Mouse (Mus musculus) kidney, adult 11 months (tissue): Measurements from ENCODE around the gene Lrtm2.
"Not testable (repeated sequence)": the region's sequence is repeated elsewhere in the genome, so short reads cannot be mapped to it uniquely, and the experiment has no call there.

Experiments used
- DNase-seq: peaks from one replicate; pipeline ENCODE4 v3.0.0; 2022

The Lrtm2 gene

DNA sequence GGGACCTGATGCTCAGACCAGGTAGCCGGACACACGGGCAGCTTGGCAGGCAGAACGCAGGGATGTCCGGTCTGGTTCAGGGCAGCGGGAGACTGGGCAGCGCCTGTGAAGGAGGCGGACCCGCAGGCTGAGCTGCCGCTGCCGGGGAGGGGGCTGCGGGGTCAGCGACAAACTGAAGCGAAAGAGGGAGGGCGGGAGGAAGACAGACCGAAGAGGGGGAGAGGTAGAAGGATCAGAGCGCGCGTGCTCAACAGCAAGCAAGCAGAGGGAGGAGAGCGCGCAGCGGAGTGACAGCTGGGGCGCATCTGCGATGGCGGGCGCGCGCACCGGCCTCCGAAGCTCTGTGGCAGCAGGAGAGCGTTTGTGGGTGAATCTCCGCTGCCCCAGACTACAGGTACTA is at the start of gene Lrtm2:
Gene Lrtm2 (minus strand): TSS at position 261 of the 400 bp plus-strand sequence.
- DNase-seq = no peak

DNA sequence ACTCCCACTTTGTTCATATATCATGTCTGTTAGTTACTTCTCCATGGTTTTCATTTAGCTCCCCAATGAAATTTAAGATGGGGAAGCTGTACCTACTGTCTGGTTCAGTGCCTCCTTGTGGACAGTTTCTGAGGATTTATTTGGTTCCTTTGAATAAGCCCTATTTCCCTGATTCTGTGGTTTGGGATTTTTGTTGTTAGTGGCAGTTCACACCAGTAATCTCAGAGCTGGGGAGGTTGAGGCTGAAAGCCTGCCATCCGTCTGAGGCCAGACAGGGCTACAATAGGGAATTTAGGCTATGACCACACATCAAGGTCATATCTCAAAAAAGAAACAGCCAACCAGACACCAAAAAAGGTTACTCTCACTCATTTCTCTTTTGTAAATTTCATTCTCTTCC is 48.1 kb upstream of the Lrtm2 start:
- DNase-seq = no peak

DNA sequence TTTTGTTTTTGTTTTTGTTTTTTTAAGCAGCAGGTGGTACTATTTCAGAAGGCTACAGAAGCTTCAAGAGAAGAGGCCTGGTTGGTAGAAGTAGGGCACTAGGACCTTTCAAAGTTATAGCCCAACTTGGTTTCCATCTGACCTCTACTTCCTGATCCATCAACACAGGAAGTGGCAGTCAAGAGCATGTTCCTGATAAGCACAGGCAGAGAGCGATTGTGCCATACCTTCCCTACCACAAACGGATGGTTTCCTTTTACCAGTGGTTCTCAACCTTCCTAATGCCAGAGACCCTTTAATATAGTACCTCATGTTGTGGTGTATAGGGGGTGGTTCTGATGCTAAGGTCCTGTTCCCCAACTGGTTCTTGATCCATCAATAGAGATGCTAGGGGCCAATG is 47.0 kb upstream of the Lrtm2 start:
- DNase-seq = no peak

DNA sequence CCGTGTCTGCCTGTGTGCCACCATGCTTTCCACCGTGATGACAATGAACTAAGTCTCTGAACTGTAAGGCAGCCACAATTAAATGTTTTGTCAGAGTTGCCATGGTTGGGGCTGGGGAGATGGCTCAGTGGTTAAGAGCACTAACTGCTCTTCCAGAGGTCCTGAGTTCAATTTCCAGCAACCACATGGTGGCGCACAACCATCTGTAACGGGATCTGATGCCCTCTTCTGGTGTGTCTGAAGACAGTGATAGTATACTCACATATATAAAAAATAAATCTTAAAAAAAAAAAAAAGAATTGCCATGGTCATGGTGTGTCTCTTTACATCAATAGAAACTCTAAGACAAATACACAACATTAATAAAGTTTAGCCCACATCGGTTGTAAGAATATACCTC is 44.5 kb upstream of the Lrtm2 start:
- no peak for DNase-seq

DNA sequence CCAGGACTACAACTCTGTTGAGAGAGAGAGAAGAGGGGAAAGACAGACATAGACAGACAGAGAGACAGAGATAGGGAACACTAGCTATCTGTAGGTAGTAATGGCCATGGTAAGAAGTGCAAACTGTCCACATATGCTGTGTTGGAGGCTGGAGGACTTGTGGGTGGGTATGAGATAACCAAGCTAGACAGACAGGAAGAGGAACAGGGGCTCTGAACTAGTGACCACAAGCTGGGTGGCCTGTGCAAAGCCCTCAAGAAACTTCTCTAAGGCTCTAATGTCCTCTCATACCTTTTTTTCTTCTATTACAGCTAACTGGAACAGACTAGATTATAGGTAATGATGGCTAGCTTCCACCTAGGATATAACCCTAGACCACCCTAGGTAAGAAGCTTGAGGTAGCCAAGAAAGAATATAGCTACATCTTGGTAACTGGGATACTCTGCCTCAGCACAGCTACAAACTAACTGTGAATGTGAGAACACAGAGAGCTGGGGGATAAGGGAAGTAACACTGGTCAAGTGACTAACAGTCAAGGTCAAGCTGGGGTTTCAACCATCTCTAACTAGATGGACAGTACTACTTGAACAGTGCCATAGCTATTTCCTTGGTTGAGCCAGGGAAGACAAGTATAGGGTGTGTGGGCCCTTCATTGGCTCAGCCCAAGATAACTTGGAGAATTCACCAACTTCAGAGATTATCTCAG is 42.6 kb upstream of the Lrtm2 start:
- DNase-seq = no peak

DNA sequence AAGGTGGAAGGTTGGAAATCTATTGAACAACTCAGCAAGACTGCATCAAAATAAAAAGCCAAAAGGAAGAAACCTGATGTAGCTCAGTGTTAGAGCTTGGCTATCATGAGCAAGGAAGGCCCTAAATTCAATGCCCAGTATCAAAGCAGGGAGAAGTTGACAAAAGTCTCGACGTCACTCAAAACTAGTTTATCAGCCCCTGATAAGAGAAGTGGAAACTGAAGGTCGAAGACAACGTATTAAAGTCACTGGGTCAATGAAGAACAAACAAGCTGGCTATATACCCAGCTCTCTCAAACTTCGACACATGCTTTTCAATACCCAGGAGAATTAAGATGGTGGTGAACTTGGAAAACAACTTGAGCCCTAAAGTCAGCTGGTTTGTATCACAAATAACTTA is 41.7 kb upstream of the Lrtm2 start:
- DNase-seq = no peak

DNA sequence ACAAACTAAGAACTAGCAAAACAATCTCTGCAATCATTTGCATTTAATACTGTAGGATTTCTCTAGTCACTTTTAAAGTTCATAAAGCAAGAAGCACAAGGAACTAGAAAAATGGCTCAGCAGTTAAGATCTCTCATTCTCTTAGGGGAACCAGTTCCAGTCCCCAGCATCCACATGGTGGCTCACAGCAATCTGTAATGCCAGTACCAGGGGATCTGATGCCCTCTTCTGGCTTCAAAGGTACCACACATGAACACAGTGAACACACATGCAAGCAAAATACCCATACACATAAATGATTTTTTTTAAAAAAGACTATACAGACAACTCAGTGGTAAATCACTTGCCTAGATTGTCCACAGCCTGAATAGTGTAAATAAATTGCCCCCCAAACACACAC is 41.1 kb upstream of the Lrtm2 start:
- no peak for DNase-seq

DNA sequence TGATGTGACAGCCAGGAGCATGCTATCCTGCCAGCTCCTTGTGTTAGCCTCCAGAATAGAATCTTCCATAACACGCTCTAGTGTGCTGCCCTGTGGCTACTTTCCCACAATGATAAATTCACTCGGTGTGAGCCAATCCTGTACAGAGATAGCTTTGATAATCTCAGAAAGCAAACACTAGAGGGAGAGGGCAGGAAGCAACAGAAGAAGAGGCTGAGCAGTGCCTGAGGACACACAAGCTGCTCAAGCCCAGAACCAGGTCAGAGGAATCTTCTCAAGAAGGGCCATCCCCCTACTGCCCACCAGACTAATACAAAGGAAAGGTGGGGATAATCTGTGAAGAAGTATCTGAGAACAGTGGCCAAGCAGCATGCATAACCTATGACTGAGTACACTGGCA is 36.8 kb upstream of the Lrtm2 start:
- no peak for DNase-seq

DNA sequence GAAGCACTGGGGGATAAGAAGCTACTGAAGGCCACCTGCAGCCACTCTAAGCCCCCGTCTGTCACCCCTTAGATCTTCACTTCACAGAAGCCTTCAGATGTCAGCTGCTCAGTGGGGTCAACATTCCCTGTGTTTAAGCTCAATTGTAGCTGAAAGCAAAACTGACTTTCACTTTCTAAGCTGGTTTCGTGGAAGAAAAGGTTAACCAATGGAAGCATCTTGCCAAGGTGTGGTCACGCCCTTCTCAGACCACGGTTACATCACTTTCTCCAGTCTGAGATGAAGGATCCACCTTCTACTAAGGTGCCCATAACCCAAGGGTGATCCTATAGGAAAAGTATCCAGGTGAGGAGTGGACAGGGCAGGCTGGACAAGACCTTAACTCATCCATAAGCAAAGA is 36.2 kb upstream of the Lrtm2 start:
- DNase-seq = not testable (repeated sequence)

DNA sequence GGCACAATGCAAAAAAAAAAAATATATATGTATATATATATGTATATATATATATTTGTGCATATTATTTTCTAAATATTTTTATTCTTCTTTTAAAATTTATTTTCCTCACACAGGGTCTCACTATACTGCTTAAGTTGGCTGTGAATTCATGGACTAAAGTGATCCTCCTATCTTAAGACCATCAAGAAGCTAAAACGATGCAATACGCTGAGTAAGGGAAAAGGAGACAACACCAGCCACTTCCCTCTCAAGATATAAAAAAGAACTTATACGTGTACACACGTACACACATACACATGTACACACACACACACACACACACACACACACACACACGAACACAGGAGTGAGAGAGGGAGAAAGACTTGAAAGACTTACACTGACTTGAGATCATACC is 33.0 kb upstream of the Lrtm2 start:
- no peak for DNase-seq

DNA sequence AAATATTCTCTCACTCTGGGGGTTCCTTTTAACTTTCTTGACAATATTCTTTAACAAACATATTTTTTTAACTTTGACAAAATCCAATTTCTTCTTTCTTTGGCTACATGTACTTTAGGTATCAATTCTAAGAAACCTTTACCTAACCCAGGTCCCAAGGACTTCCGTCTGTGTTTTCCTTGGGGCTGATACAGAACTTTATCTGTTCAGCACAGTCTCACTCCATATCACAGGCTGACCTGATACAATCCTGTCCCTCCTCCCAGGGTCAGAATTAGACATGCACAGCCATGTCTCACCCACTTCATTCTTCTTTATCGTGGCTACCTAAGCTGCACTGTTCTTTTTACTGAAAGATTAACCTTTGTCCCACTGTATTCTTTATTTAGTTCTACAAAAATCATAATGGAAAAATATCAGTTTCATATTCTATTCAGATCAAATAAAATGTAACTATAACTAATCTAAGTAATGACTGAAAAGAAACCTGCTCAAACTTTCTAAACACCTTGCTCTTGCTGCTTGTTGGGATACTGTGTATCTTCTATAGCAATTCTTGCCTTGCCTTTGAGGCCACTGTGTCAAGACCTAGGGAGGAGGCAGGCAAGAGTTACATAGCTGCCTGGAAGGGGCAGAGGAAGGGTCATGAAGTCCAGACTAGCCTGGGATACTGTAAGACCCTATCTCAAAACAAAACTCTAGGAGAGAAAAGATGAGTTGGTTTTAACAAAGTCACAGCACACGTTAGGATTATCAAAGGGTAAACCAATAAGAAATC is 30.5 kb upstream of the Lrtm2 start:
- DNase-seq = no peak

DNA sequence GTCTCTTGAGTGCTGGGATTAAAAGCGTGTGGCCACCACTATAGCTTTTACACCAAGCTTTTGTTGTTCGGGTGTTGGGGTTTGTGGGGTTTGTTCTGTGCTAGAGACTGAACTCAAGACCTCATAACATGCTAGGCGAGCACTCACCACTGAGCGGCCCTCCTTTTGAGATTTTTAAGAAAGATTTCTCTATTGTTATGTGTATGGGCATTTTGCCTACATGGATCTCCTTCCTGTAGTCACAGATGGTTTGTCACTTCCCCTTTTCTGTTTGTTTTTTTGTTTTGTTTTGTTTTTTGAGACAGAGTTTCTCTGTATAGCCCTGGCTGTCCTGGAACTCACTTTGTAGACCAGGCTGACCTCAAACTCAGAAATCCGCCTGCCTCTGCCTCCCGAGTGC is 29.7 kb upstream of the Lrtm2 start:
- DNase-seq = not testable (repeated sequence)

DNA sequence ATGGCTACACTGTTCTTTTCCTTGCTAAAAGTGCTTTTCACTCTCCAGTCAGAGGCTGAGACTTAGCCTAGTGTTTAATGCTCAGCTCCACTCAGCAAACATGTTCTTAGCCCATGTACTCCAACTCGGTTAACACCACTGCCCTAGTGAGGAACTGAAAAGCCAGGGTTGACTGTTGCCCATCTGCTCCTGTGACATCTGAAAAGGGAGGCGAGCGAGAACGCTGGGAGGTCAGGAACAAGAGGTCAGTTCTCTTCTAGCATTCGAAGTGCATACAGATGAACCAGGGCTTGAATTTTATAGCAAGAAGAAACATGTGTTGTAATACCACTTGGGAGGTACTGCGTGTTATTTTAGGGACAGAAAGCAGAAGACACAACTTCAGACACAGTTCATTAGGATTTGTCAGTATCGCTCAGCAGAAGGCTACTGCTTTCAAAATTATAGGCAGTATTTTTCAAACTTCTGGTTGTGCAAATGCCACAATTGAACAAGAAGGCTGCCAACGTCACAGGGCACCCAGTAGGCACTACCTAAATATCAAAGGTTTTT is 27.5 kb upstream of the Lrtm2 start:
- DNase-seq = no peak

DNA sequence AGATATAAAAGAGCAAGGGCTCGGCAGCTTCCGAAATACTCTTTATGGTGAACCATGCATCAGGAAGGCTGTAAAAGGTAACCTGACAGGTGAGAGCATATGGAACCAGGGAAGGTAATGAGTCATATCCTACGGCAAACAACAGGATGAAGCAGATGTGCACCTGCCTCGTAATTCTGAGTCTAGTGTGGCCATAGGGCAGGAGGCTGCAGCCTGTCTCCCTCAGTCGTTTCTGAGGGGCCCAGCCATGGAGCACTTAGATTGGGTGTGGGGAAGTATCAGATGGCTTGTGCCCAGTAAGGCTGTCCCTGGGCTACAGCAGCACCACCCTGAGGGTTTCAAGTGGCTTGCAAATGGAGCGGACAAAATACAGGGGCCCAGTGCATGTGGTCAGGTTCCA is 21.9 kb upstream of the Lrtm2 start:
- no peak for DNase-seq

DNA sequence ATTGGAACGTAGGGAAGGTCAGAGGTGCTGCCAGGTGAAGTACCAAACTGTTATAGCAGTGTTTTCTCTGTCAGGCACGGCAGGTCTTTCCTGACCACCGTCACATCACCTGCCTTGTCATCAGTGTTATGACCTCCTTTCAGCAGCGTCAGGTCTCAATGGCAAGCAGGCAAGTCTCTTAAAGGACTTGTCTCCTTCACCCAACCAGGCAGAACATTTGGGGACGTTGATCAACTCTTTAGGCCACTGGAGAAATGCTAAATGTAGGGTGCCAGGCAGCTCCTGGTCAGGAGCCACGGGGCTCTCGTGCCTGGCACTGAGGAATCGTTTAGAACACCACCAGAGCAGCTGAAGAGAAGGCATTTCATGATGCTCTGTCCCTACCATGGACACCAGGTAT is 21.1 kb upstream of the Lrtm2 start:
- no peak for DNase-seq

DNA sequence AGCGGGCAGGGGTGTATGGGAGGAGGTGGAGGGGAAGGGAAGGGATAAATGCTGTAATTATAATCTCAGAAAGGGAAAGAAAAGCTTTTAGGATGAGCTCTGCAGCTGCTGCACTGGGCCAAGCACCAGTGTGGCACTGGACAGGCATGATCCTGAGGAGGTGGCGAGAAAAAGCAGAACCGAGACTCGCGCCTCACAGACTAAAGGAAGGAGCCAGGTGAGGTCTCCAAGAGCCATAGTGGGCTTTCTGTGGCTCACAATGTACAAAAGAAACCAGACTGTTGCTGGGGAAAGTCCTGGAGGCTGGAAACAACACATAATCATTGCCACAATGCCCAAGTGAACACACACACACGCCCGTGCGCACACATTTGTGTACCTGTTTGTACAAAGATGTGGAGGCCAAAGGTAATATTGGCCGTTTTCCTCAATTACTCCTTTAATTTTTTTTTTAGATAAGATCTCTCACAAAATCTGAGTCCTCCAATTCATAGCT is 20.2 kb upstream of the Lrtm2 start:
- DNase-seq = no peak

DNA sequence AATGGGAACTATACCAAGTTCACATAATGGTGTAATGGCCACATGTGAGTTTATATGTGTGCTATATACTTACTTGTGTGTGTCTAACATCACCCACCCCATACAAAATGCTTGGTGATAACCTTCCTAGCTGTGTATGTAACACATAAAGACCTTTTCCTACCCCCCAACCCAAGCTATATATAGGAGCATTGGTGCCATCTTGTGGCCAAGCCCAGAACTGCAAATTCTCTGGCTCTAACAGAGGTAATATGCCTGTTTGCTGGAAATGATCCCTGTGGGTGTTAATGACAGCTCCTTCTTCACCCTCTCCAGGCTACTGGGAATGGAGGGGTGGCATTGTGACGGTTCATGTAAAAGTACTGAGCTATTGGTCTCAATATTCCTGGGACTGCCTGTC is 17.7 kb upstream of the Lrtm2 start:
- peak; percentile 60 for DNase-seq

DNA sequence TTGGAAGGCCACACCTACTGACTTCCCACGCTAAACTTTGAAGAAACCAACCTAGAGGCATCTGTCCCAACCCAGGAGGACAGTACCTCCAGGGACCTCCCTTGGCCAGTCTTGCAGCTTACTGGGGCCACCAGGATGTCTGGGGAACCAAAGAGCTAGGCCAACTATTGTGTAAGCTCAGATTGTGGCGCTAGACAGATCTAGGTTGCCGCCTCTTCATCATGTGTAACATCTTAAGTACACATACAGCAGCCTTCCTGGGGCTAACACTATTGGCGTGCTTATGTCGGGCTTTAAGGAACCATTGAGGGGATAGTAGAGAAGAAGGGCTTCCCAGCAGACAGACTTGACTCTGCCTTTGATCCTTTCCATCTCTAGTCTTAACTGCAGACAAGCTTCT is 17.2 kb upstream of the Lrtm2 start:
- no peak for DNase-seq

DNA sequence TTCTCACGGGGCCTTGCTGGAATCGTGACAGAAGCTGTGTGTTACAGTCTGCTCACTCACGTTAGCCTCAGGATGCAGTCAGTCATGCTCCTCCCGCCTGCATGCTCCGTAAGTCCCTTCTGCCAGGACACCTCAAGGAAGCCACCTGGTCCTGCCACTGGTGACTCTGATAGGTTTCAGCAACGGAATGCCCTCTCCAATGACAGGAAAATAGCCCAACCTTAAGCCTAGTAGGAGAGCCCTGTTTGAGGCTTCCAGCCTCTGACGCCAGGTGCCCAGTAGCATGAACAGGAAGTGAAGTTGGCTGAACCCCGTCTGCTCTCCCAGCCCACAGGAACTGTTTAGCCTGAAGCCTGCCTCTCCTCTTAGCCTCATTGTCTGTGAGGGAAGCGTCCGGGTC is 15.7 kb upstream of the Lrtm2 start:
- no peak for DNase-seq

DNA sequence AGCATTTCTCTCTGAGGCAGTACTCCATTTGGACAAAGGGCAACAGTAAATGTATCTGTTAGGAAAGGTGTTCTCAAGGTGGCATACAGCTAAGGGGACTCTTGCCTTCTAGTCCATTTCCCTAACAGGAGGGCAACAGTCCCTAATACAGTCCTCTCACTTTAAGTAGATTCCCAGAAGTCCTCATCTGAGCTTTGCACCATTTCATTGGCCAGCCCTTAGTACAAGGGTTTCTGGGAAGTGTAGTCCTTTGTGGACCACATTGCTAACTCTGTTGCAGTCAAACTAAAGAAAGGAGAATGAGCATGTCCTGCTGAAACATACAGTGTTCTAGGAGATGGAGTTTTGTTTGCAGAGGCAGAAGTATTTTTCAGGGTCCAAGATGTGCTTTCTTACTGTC is 10.8 kb upstream of the Lrtm2 start:
- DNase-seq = no peak

DNA sequence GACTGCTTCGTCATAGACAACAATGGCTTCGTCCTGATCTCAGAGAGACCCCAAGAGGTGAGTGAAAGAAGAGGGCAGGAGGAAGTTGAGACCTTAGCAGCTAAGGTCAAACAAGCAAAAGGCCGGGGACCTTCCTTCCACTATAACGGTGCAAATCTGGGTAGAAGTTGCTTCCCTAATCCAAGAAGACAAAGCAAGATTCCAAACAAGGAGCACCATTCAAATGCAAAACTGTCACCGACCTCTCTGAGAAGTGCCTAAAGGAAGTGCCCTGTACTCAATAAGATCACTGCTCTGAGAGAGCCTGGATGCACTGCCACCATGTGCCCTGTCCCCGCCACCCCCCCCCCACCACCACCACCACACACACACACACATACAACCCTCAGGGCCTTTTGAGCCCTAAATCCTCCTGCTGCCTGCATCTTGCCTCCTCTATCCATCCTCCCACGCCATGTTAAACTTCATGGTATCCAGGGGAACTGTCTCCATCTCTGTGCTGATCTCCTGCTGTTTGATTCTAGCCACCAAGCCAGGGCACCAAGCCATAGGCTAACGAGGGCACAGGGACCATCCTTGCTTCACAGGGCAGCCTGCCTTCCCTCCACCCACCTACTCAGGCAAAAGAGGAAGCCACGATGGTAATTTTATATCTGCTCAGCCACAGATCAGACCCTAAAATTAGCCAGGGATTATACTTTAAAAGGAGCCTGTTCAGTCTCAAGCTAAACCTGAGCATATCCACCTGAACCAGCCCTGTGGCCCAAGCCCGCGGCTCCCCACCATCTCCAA is 7.8 kb upstream of the Lrtm2 start:
- no peak for DNase-seq

DNA sequence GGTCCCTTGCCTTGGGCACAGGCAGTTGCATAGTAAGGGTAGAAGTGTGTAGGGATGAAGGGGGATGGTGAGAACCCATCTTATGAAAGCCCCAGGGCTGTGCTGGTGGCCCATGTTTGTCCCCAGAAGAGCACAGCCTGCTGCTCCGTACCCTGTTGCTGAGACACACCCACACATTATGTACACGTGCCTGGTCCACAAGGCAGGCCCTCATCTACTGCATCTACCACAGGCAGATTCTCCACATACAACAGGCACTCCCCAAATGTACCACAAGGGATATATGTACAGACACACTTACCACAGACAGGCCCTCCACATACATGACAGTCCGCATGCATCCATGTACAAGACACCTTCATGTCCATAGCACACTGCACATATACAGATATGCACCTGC is 6.7 kb upstream of the Lrtm2 start:
- no peak for DNase-seq

DNA sequence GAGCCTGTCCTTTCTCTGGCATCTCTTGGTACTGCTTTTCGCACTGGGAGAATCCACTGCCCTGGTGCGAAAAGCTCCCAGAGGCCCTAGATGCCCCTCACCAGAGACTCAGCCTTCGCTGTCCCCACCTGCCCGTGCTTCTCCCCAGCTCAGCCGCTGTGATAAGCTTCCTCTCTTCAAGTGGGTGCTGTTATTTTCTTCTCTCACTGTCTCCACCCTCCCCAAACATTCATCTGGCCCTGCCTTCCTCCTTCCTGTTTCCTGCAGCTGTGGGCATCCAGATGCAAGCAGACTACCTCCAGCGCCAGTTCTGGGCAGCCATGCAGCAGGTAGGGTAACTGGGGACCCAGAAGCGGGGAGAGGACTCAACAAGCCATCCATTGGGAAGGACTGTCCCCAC is 5.6 kb upstream of the Lrtm2 start:
- DNase-seq = no peak

DNA sequence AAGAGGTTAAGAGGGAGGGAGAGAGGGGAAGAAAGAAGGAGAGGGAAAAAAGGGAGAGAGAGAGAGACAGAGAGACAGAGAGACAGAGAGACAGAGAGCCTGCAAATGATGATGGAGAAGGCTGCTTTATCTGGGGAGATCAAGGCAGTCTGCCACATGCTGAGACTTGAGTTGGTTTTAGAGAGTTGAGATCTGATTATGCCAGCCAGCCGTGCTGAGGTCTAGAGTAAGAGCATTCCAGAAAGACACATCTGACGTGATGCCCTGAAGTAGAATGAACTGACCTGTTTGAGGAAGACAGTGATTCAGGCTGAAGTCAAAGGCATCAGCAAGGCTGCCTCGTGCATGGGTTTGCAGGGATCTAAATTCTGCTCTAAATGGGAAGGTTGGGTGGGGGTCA is 3.3 kb upstream of the Lrtm2 start:
- DNase-seq = no peak
